Mouse (Mus musculus): ENCODE results near the gene Epb41l1. TPM values are rescaled to one million over a fixed set of nuclear protein-coding genes. Genes with fewer than 3 reads are reported as not detected.

Epb41l1 gene
- polyA plus RNA-seq, 1 experiment from 2014 or later: 3.1 TPM

DNA sequence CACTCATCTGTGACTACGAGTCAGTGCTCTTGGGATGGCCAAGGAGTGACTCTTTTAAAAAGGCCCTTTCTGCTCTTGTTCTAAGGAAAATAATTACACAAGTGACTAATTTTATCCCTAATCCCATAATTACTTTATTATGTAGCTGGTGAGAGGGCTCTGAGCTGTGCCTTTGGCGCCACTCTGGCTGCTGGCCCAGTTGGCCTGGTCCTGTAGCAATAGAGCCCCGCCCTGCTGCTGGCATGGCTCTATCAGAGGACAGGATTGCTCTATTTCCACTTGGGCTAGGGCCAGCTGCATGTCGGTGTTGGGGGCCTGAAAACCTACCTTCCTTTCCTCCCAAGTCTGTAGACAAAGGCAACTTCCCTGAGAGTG lies 36.6 kb downstream of the Epb41l1 start:
- ATAC-seq (replicated peaks; ENCODE audit: low FRiP score): no peak
- 68% methylated on average over 4 of the region's 4 CpGs for whole genome bisulfite sequencing

DNA sequence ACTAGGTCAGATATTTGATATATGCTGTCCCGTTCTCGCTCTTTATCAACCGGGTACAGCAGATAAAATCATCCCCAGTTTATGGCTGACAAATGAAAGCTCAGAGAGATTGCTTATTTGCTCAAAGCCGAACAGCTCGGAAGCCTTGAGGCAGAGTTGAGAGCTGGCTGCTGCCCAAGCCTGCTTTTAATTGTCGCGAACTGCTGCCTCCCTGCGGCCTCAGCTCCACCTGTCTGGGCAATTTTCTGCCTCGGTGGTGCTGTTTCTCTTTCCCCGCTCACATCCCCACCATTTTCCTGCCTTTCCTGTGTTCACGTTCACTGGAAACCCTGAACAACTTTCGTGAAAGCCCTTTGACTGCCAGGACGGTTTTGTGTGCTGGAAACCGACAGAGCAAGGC lies 39.8 kb downstream of the Epb41l1 start:
- no peak overlapping the region for H3K27ac ChIP-seq (ENCODE audit: low read depth, low read length)
- H3K4me1 ChIP-seq (replicated peaks; ENCODE audit: control insufficient read depth, insufficient read depth, low read length): 0 out of 2 replicates have a peak, but pooled peaks cover 4% of the 10 kb centered on the region
- H3K27me3 ChIP-seq (ENCODE audit: control insufficient read depth, insufficient read depth, low read length): no peaks in the 10 kb centered on the region
- H3K9ac ChIP-seq (ENCODE audit: low read length): no peak overlapping the region
- ATAC-seq (replicated peaks; ENCODE audit: low FRiP score) (no peak), DNase-seq (ENCODE audit: low spot score) (no peak)
- no peaks in the 10 kb centered on the region for H3K9me3 ChIP-seq (ENCODE audit: control insufficient read depth, low read length)
- no peak overlapping the region for H3K4me2 ChIP-seq (ENCODE audit: low read depth, low read length, severe bottlenecking)
- no peaks in the 10 kb centered on the region for H3K36me3 ChIP-seq (ENCODE audit: control insufficient read depth, insufficient read depth, low read length)
- WGBS: 41% methylated on average over 14 of the region's 14 CpGs
- no peak overlapping the region for H3K4me3 ChIP-seq (ENCODE audit: low read depth, low read length)

More for the DNA sequence above, 36.6 kb downstream of the Epb41l1 start:
- H3K4me1 ChIP-seq (replicated peaks; ENCODE audit: control insufficient read depth, insufficient read depth, low read length): 0 out of 2 replicates have a peak, but pooled peaks cover 4% of the 10 kb centered on the region
- H3K27me3 ChIP-seq (ENCODE audit: control insufficient read depth, insufficient read depth, low read length): no peaks in the 10 kb centered on the region
- H3K27ac ChIP-seq (ENCODE audit: low read depth, low read length): no peak overlapping the region
- H3K4me3 ChIP-seq (ENCODE audit: low read depth, low read length): no peak overlapping the region
- DNase-seq (ENCODE audit: low spot score): no peak
- no peak overlapping the region for H3K4me2 ChIP-seq (ENCODE audit: low read depth, low read length, severe bottlenecking)
- no peak overlapping the region for H3K9ac ChIP-seq (ENCODE audit: low read length)
- H3K9me3 ChIP-seq (ENCODE audit: control insufficient read depth, low read length): no peaks in the 10 kb centered on the region
- no peaks in the 10 kb centered on the region for H3K36me3 ChIP-seq (ENCODE audit: control insufficient read depth, insufficient read depth, low read length)

DNA sequence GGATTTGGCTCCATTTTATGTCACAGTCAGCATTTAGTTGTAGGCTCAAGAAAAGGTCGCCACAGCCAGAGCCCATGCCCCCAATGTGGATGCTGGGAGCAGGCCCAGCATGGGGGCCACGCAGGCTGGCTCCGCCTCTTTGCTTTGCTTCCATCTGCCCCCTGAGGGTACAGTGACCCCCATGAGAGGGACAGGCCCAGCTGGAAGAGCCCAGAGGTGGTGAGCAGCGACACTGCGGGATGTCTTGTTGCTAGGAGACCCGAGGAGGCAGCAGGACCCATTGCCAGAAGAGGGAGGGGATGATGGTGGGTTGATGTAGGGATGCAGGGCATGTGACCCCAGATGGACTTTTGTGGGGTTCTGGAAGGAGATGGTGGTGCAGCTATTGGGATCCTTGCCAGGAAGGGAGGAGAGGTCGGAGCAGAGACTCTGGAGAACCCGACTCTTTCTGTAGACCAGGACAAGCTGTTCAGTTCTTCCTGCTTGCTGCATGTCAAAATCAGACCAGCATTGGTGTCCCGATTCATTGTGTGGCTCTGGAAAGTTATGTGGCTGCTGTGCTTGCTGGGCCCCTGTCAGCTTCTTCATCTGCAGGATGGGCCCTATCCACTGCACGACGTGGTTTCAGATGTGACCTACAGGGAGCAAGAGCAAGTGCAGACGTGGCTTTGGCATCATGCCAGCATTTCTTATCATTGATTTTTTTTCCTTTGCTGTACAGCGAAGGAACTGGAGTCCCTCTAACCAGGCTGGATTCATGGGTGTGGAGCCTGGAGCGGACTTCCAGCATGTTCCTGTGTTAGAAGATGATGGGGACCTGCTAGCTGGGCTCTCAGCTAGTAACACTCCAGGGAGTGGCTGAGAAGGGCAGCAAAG lies 41.7 kb downstream of the Epb41l1 start:
- H3K4me1 ChIP-seq (replicated peaks; ENCODE audit: control insufficient read depth, insufficient read depth, low read length): 0 out of 2 replicates have a peak, but pooled peaks cover 3% of the 10 kb centered on the region
- H3K9ac ChIP-seq (ENCODE audit: low read length): no peak overlapping the region
- no peaks in the 10 kb centered on the region for H3K36me3 ChIP-seq (ENCODE audit: control insufficient read depth, insufficient read depth, low read length)
- H3K9me3 ChIP-seq (ENCODE audit: control insufficient read depth, low read length): no peaks in the 10 kb centered on the region
- no peak overlapping the region for H3K27ac ChIP-seq (ENCODE audit: low read depth, low read length)
- no peak for ATAC-seq (replicated peaks; ENCODE audit: low FRiP score)
- H3K4me2 ChIP-seq (ENCODE audit: low read depth, low read length, severe bottlenecking): no peak overlapping the region
- H3K27me3 ChIP-seq (ENCODE audit: control insufficient read depth, insufficient read depth, low read length): no peaks in the 10 kb centered on the region
- WGBS: 60% methylated on average over 14 of the region's 14 CpGs
- DNase-seq (ENCODE audit: low spot score): no peak
- no peak overlapping the region for H3K4me3 ChIP-seq (ENCODE audit: low read depth, low read length)

DNA sequence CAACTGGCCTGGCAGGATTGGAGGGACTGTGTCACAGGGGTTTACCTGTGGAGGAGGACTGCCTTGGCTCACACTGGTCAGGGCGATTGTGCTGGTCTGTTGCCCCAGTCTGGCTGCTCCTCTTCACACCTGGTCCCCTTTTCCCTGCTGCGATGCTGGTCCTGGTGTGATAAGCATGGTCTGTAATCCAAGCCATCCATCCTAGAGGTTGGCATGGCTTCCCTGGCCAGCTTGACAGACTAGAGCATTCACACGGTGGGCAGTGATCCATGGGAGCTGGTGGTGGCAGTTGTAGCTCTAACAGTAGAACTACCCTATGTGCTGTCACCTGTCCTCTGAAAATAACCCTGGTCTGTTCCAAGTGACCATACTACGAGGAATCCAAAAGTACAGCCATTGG lies 43.7 kb downstream of the Epb41l1 start:
- Histone ChIP-seq H3K27me3 (ENCODE audit: control insufficient read depth, insufficient read depth, low read length) (no peaks in the 10 kb centered on the region), H3K4me1 (replicated peaks; ENCODE audit: control insufficient read depth, insufficient read depth, low read length) (0 out of 2 replicates have a peak, but pooled peaks cover 2% of the 10 kb centered on the region), H3K36me3 (ENCODE audit: control insufficient read depth, insufficient read depth, low read length) (no peaks in the 10 kb centered on the region), H3K27ac (ENCODE audit: low read depth, low read length) (no peak overlapping the region), H3K4me3 (ENCODE audit: low read depth, low read length) (no peak overlapping the region), H3K9me3 (ENCODE audit: control insufficient read depth, low read length) (no peaks in the 10 kb centered on the region), H3K9ac (ENCODE audit: low read length) (no peak overlapping the region), H3K4me2 (ENCODE audit: low read depth, low read length, severe bottlenecking) (no peak overlapping the region)
- DNase-seq (ENCODE audit: low spot score) (no peak), ATAC-seq (replicated peaks; ENCODE audit: low FRiP score) (no peak)
- WGBS: 93% methylated on average over 4 of the region's 4 CpGs

DNA sequence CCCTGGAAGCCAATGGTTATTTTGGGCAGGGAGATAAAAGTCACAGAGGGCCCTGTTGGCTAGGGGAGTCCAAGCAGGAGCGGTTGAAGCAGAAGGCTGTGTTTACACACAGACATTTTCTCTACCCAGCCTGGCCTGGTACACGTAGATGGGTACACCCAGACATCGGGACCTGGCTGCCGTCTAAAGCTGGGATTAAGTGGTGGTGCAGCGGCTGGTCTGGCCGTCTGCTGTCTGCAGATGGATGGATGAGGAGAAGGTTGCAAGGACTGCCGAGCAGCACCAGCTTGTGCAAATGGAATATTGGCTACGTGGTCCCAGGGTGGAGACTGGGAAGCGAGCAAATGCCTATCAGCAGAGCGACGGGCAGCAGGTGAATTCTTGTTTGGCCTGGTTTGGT lies 46.8 kb downstream of the Epb41l1 start:
- Histone ChIP-seq H3K9ac (ENCODE audit: low read length) (no peak overlapping the region), H3K4me3 (ENCODE audit: low read depth, low read length) (no peak overlapping the region), H3K4me2 (ENCODE audit: low read depth, low read length, severe bottlenecking) (no peak overlapping the region), H3K27ac (ENCODE audit: low read depth, low read length) (no peak overlapping the region), H3K4me1 (replicated peaks; ENCODE audit: control insufficient read depth, insufficient read depth, low read length) (no peaks in the 10 kb centered on the region), H3K27me3 (ENCODE audit: control insufficient read depth, insufficient read depth, low read length) (no peaks in the 10 kb centered on the region), H3K36me3 (ENCODE audit: control insufficient read depth, insufficient read depth, low read length) (no peaks in the 10 kb centered on the region), H3K9me3 (ENCODE audit: control insufficient read depth, low read length) (no peaks in the 10 kb centered on the region)
- no peak for ATAC-seq (replicated peaks; ENCODE audit: low FRiP score)
- DNase-seq (ENCODE audit: low spot score): no peak
- WGBS: 90% methylated on average over 11 of the region's 11 CpGs

DNA sequence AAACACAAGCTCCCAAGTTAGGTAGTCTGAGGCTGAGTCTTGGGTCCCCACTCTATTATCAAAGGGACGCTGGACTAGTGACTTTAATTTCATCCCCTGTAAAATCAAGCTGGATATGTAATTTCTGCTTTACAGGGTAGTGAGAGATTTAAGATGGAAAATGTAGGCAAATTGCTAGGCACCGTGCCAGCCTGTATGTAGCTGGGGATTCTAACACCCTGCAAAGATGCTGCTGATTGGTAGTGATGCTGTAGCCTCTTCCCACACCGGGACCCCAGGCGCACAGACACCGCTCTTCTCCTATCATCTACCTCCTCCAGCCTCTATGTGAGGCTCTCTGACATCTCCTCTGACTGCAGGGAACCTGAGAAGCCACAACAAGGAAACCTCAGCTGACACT lies 48.2 kb downstream of the Epb41l1 start:
- no peak for DNase-seq (ENCODE audit: low spot score)

DNA sequence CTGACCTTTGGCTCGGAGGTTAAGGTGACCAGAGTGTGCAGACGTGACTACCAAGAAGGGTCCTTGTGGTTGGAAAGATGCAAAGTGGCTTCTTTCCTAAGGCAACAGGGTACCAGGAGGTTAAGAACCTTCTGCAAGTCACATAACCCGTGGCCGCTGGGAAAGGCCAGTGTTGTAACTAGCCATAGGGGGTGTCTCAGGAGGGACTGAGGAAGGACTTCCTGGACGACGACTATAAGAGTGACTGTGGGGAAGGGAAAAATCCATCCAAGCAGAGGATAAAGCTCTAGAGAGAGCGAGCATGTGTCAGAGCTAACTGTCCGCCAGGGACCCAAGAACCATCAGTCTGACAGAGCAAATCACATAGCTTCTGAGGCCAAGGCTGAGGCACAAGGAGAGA lies 48.8 kb downstream of the Epb41l1 start:
- H3K4me1 ChIP-seq (replicated peaks; ENCODE audit: control insufficient read depth, insufficient read depth, low read length): no peaks in the 10 kb centered on the region
- no peak overlapping the region for H3K27ac ChIP-seq (ENCODE audit: low read depth, low read length)
- DNase-seq (ENCODE audit: low spot score): no peak
- WGBS: 73% methylated on average over 8 of the region's 8 CpGs
- no peaks in the 10 kb centered on the region for H3K36me3 ChIP-seq (ENCODE audit: control insufficient read depth, insufficient read depth, low read length)
- H3K4me3 ChIP-seq (ENCODE audit: low read depth, low read length): no peak overlapping the region
- H3K27me3 ChIP-seq (ENCODE audit: control insufficient read depth, insufficient read depth, low read length): no peaks in the 10 kb centered on the region
- H3K4me2 ChIP-seq (ENCODE audit: low read depth, low read length, severe bottlenecking): no peak overlapping the region
- H3K9me3 ChIP-seq (ENCODE audit: control insufficient read depth, low read length): no peaks in the 10 kb centered on the region
- ATAC-seq (replicated peaks; ENCODE audit: low FRiP score): no peak
- H3K9ac ChIP-seq (ENCODE audit: low read length): no peak overlapping the region

More for the DNA sequence above, 48.2 kb downstream of the Epb41l1 start:
- H3K9me3 ChIP-seq (ENCODE audit: control insufficient read depth, low read length): no peaks in the 10 kb centered on the region
- no peak overlapping the region for H3K4me3 ChIP-seq (ENCODE audit: low read depth, low read length)
- WGBS: 92% methylated on average over 5 of the region's 5 CpGs
- no peak overlapping the region for H3K27ac ChIP-seq (ENCODE audit: low read depth, low read length)
- H3K27me3 ChIP-seq (ENCODE audit: control insufficient read depth, insufficient read depth, low read length): no peaks in the 10 kb centered on the region
- ATAC-seq (replicated peaks; ENCODE audit: low FRiP score): no peak
- no peaks in the 10 kb centered on the region for H3K4me1 ChIP-seq (replicated peaks; ENCODE audit: control insufficient read depth, insufficient read depth, low read length)
- no peak overlapping the region for H3K4me2 ChIP-seq (ENCODE audit: low read depth, low read length, severe bottlenecking)
- H3K9ac ChIP-seq (ENCODE audit: low read length): no peak overlapping the region
- no peaks in the 10 kb centered on the region for H3K36me3 ChIP-seq (ENCODE audit: control insufficient read depth, insufficient read depth, low read length)

DNA sequence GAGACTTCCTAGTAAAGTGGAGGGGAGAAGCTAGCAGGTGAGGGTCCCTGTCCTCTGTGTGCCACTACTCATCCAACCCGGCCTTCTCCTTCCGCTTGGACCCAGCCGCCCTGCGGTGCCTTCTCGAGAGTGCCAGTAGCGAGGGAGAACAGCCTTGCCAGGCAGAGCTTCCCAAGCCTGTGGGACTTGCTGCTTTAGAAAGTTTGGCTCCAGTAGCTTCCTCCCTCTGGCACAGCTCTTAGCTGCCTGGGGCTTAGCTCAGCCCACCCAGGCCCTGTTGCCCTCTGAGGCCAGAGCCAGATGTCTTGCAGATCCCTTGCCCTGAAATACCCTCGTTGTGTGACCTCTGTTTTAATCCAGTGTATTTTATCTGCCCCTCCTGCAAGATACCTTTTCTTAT lies 50.2 kb downstream of the Epb41l1 start:
- ATAC-seq (replicated peaks; ENCODE audit: low FRiP score): no peak
- no peak overlapping the region for H3K9ac ChIP-seq (ENCODE audit: low read length)
- DNase-seq (ENCODE audit: low spot score): no peak
- WGBS: 82% methylated on average over 7 of the region's 7 CpGs
- H3K4me3 ChIP-seq (ENCODE audit: low read depth, low read length): no peak overlapping the region
- no peaks in the 10 kb centered on the region; the same call in 1 of the 2 replicates for H3K4me1 ChIP-seq (replicated peaks; ENCODE audit: control insufficient read depth, insufficient read depth, low read length)
- no peaks in the 10 kb centered on the region for H3K9me3 ChIP-seq (ENCODE audit: control insufficient read depth, low read length)
- no peak overlapping the region for H3K27ac ChIP-seq (ENCODE audit: low read depth, low read length)
- H3K27me3 ChIP-seq (ENCODE audit: control insufficient read depth, insufficient read depth, low read length): no peaks in the 10 kb centered on the region
- H3K36me3 ChIP-seq (ENCODE audit: control insufficient read depth, insufficient read depth, low read length): no peaks in the 10 kb centered on the region
- no peak overlapping the region for H3K4me2 ChIP-seq (ENCODE audit: low read depth, low read length, severe bottlenecking)

DNA sequence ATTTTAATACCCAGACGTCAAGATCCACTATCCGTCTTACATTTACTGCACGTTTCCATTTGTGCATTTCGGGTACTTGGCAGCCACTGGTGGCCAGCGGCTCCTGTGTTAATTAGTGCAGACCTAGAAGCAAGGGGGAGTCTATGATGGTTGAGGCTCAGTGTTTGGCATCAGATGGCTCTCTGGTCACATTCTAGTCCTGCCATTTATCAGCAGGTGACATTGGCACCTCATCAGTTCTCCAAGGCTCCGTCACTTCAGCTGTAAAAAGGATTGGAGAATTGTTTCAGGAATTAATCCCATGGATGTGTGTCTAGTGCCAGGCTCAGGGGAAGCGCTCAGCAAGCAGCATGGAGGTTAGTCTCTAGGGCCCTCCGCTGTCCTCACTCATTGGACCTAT lies 51.6 kb downstream of the Epb41l1 start:
- Histone ChIP-seq H3K4me2 (ENCODE audit: low read depth, low read length, severe bottlenecking) (no peak overlapping the region), H3K27ac (ENCODE audit: low read depth, low read length) (no peak overlapping the region), H3K36me3 (ENCODE audit: control insufficient read depth, insufficient read depth, low read length) (no peaks in the 10 kb centered on the region), H3K4me3 (ENCODE audit: low read depth, low read length) (no peak overlapping the region), H3K9me3 (ENCODE audit: control insufficient read depth, low read length) (no peaks in the 10 kb centered on the region), H3K4me1 (replicated peaks; ENCODE audit: control insufficient read depth, insufficient read depth, low read length) (peaks cover 3% of the 10 kb centered on the region; the same call in 1 of the 2 replicates), H3K27me3 (ENCODE audit: control insufficient read depth, insufficient read depth, low read length) (no peaks in the 10 kb centered on the region), H3K9ac (ENCODE audit: low read length) (no peak overlapping the region)
- WGBS: 88% methylated on average over 8 of the region's 8 CpGs
- DNase-seq (ENCODE audit: low spot score): no peak
- no peak for ATAC-seq (replicated peaks; ENCODE audit: low FRiP score)

Data from forebrain, embryonic 11.5 days (tissue).